Mouse (Mus musculus) embryonic stem cell, embryonic (primary cell): ENCODE measurements around the gene D630003M21Rik.

ENCODE experiments used
- CTCF ChIA-PET, 4 experiments: fragments of 300-600 bp in 2 of 4; fragments of 350-600 bp in 2 of 4; sonication (Branson Sonifier 250); formaldehyde crosslinking; loops; one replicate each; lab custom pipeline; 2022; ENCODE audit warnings: inconsistent platforms in 2 of 4; lab: Charles Lee
- POLR2A ChIA-PET, 4 experiments: fragments of 300-600 bp in 2 of 4; fragments of 350-600 bp in 2 of 4; sonication (Branson Sonifier 250); formaldehyde crosslinking; loops; one replicate each; lab custom pipeline; 2022; ENCODE audit warnings: antibody characterized with exemption in 4 of 4, inconsistent platforms in 1 of 4; lab: Charles Lee

Gene D630003M21Rik

DNA sequence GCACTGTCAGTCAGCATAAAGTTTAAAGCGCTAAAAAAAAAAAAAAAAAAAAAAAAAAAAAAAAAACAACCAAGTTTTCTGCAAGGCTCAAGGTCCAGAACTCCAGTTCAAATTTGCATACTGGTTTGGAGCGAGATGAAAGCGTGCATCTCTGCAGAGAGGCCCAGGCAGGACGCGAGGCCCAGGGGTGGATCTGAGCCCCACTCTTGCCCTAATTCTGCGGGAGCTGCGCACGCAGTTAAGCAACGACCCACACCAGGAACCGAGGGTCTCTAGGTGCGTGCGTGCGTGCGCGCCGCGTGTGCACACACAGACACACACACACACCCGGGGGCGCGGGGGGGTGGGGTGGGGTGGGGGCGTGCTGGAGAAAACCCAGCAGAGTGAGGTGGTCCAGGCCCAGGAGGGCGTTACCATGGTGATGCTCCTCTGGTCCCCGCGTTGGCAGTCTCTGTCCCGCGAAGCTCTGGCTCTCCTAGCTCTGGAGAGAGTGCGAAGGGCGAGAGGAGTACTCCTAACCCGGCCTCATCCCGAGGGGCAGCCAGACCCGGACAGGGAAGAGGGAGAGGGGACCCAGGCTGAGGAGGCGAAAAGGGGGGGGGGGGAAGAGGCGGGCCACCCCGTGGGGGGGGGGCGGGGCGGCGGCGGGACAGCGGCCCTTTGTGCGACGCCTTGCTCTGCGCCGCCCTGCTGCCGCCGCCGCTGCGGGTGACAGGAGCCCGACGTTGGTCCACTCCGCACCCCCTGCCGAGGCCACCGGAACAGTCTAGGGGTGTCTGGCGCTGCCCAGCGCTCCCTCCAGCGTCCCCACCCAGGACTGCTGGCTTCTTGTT lies at the start of gene D630003M21Rik:
D630003M21Rik (minus strand) TSS at position 553 of the 833 bp plus-strand sequence.
- CTCF ChIA-PET, result interaction anchor here in 2 of 4 experiments (0.5 to 1.9 kb wide), 8 partner anchors 10 to 762 kb away, joined by 3 to 10 read pairs (median 4); no protein-coding TSS in a partner anchor
- POLR2A ChIA-PET, result interaction anchor here in 2 of 4 experiments (0.5 to 0.8 kb wide), 5 partner anchors 99 to 489 kb away, joined by 3 to 6 read pairs (median 3); no protein-coding TSS in a partner anchor

DNA sequence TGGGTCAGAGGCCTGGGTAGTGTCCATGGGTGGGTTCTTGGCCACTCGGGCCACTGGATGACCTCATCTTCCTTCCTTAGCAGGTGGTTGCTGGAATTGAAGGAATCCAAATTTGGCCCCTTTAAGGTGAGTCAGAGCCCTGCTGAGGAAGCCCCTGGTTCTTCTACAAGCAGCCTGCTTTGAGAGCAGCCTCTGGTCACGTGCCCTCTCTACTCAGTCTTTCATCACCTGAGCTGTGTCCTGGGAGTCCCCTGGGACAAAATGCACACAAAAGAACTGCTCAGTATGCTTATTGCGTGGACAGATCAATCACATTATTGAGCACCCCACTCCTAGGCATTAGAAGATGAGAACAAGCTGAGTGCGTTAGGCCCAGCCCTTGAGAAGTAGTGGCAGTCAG lies 47.9 kb upstream of the D630003M21Rik start:
- CTCF ChIA-PET, result no interaction called here
- POLR2A ChIA-PET, result interaction anchor here in 1 of 4 experiments (0.7 kb wide), 1 partner anchor 46 kb away, joined by 7 read pairs; no protein-coding TSS in a partner anchor

DNA sequence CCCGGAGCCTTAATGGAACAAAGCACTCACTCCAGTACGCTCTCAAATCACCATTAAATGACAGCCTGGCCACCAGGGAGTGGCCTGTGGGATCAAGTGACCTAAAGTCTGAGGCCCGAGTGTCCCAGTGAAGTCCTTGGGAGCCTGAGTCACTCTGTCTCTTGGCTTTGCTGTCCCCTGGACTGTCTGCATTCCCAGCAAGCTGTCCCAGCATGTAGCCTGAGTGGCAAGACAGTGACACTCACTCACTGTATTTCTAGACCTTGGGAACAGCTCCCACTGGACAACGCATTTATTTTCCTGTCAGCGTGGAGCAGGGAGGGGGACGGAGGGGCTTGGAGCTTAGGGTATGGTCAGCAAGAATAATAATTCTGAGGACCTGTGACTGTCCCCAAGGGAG lies 47.4 kb upstream of the D630003M21Rik start:
- ChIA-PET CTCF (no interaction called here), POLR2A (interaction anchor here in 1 of 4 experiments (0.7 kb wide), 1 partner anchor 46 kb away, joined by 7 read pairs; no protein-coding TSS in a partner anchor)

DNA sequence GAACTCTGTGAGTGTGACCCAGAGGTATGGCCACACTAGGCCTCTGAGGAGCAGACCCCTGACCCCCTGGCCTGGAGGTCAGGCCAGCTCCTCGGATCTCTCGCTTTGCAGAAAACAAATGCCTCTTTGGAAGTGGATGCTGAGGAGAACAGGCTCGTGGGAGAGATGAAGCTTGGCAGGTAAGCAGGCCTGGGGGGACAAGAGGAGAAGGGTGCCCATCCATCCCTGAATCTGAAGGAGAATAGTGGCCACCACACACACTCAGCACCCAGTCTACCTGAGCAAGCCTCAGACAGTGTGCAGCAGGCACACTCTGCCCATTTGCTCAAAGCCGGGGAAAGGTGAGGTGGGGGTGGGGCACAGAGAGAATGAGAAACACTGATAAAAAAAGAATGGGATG lies 46.8 kb upstream of the D630003M21Rik start:
- CTCF ChIA-PET, result interaction anchor here in 3 of 4 experiments (0.6 to 2.3 kb wide), 4 partner anchors 9 to 1468 kb away, joined by 3 to 10 read pairs (median 4); no protein-coding TSS in a partner anchor
- POLR2A ChIA-PET, result no interaction called here

DNA sequence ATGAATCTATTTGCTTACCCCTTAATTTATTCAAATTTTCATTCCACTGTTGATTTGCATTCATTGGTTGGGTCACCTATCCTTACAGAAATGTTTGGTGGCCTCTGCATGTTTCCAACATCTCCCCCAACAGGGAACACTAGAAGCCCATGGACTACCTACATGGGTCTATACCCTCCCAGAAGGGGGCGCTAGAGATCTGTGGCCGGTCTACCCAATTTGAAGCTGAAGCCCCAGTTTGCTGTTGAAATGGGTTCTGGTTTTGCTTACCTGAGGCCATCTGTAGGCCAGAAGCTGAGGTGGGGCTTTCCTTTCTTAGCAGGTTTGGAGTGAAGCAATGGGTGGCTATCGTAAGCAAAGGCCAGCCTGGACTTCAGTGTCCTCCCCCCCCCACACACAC lies 46.3 kb upstream of the D630003M21Rik start:
- POLR2A ChIA-PET, result no interaction called here

DNA sequence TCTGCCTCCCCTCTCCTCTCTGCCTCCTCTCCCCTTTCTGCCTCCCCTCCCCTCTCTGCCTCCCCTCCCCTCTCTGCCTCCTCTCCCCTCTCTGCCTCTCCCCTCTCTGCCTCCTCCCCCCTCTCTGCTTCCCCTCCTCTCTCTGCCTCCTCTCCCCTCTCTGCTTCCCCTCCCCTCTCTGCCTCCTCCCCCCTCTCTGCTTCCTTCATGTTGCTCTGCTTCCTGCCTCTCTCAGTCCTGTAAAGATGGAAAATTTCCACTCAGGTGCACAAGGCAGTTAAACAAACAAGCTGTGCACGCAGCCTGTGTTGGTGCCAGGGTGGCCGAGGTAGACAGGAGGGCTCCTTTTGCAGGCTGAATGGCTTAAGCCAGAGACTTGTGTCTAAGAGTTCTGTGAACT lies 44.6 kb upstream of the D630003M21Rik start:
- ChIA-PET POLR2A (interaction anchor here in 1 of 4 experiments (0.6 to 0.7 kb wide), 2 partner anchors 54 to 306 kb away, joined by 3 read pairs; no protein-coding TSS in a partner anchor), CTCF (interaction anchor here in 3 of 4 experiments (0.6 to 2.3 kb wide), 4 partner anchors 11 to 107 kb away, joined by 4 to 10 read pairs (median 6); no protein-coding TSS in a partner anchor)

More for the DNA sequence above, 46.3 kb upstream of the D630003M21Rik start:
- CTCF ChIA-PET, result interaction anchor here (0.6 to 2.3 kb wide), 5 partner anchors 10 to 1468 kb away, joined by 3 to 10 read pairs (median 4); no protein-coding TSS in a partner anchor

DNA sequence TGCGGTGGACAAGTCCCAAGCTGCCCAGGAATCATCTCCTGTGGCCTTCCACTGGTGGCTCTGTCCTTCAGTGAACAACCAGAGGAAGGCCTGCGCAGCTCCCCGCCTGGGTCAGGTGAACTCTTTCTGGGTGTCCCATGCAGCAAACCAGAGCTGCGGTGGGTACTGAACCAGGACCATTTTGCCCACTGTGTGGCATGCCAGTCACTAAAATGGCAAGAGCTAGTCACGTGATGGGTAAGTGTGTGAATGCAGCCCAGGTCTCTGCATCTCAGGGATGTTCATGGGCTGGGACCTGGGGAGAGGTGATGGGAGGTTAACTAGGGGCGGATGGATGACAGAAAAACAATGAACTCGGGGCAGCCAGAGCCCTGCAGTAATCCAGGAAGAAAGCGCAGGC lies 41.0 kb upstream of the D630003M21Rik start:
- ChIA-PET CTCF (interaction anchor here in 1 of 4 experiments (1.1 kb wide), 1 partner anchor 70 kb away, joined by 3 read pairs; no protein-coding TSS in a partner anchor), POLR2A (interaction anchor here in 1 of 4 experiments (0.6 kb wide), 1 partner anchor 11 kb away, joined by 3 read pairs; no protein-coding TSS in a partner anchor)

DNA sequence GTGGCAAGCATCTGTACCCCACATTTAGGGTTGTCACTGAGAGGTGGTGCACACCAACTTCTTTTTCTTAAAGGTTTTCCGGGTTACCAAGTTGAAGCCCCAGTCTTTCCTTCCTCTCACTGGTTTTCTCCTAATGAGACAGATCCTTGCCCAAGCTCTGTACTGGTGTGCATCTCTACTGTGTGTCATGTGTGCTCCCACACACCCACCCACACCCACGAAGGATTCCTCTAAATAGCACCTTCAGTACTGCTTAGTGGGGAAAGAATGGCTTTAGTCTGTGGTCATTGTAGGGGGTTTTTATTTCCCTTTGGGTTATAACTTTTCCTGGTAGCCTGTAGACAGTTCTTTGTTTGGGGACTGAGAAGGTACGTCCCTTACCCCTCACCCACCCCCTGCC lies 35.9 kb upstream of the D630003M21Rik start:
- ChIA-PET POLR2A (interaction anchor here in 1 of 4 experiments (0.6 kb wide), 2 partner anchors 87 to 105 kb away, joined by 3 to 4 read pairs; no protein-coding TSS in a partner anchor), CTCF (no interaction called here)

DNA sequence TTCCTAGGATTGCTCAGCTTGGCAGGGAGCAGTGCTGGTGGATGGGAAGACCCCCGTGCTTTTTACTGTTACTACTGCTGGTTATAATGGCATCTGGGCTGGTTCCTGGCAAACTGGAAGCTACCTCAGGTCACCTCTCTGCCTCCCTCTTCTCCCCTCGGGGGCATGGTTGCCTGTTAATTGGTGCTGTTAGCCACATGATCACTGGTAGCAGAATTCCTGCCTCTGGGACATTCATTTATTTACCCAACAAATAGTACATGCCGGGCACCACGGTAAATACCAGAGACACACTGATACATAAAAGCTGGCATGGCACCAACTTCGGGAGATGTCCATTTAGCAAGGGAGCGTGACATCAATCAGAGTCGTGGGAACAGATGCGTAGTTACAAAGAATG lies 30.5 kb upstream of the D630003M21Rik start:
- ChIA-PET CTCF (interaction anchor here (0.6 to 3.2 kb wide), 39 partner anchors 13 to 815 kb away, joined by 3 to 19 read pairs (median 4); partner anchors contain the start of gene D630003M21Rik (in 1 of the 4)), POLR2A (interaction anchor here in 2 of 4 experiments (0.6 to 1.9 kb wide), 9 partner anchors 10 to 407 kb away, joined by 3 to 5 read pairs (median 3); partner anchors contain the start of genes Rprd1b (in 1 of the 2) and Tti1 (in 1 of the 2))

DNA sequence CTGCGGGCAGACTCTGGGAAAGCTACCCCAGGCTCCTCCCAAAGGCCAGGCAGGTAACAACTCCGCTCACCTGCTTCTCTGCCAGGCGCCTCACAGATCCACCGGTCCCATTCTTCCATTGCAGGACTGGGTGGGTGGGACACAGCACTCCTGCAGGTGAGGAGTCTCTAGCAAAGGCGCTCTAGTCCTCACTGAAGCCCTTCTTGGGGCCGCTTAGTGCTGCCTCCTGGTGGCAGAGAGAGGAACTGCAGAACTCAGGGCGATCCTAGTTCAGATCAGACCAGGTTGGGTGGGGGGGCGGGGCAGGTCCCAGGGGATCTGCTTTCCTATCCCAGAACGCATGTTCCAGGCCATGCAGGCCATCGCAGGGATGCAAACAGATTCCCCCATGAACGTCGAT lies 29.8 kb upstream of the D630003M21Rik start:
- POLR2A ChIA-PET, result interaction anchor here in 2 of 4 experiments (0.6 to 1.9 kb wide), 7 partner anchors 11 to 406 kb away, joined by 3 to 5 read pairs (median 4); partner anchors contain the start of genes Rprd1b (in 1 of the 2) and Tti1 (in 1 of the 2)
- CTCF ChIA-PET, result interaction anchor here (0.6 to 3.2 kb wide), 44 partner anchors 12 to 1158 kb away, joined by 3 to 19 read pairs (median 4); partner anchors contain the start of gene D630003M21Rik (in 1 of the 4)

DNA sequence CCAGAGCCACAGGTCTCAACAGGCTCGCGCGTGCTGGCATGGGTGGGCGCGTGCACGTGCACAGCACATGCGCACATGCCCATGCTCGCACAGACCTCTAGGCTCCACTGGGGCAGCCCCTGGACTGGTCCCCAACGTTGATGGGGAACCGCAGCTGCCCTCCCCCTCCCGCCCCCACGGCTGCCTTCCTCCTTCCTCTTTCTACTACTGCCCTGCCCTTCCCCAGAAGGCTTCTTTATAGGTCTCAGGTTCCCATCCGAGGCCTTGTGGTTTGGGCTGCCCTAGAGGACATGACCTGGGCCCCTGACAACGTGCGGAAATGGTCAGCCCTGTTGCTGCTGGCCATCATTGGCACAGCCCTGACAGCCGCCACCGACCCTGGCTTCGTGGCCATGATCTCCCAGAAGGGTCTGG lies 29.0 kb upstream of the D630003M21Rik start, which contains the start of gene Bpi:
Bpi (plus strand) TSS at position 90 of the 414 bp plus-strand sequence.
- CTCF ChIA-PET, result interaction anchor here in 3 of 4 experiments (0.7 to 3.2 kb wide), 5 partner anchors 27 to 90 kb away, joined by 3 to 19 read pairs (median 5); no protein-coding TSS in a partner anchor
- POLR2A ChIA-PET, result no interaction called here

DNA sequence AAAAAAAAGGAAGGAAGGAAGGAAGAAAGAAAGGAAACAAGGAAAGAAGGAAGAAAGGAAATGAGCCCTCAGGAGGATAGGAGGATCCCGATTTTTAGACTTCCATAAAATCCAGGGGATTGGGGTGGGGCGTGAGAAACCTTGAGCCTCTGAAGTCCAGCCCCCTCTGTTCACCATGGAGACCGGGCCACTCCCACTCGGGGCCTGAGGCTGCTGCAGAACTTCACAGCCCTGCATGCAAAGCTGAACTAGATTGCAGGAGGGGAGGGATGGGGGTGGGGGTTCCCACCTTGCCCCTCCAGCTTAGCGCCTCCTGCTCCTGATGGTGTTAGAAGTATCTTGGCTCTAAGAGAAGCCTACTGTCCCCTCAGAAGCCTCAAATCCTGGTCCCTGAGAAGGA lies 27.9 kb upstream of the D630003M21Rik start:
- ChIA-PET CTCF (interaction anchor here in 3 of 4 experiments (0.7 to 1.6 kb wide), 5 partner anchors 28 to 183 kb away, joined by 3 to 4 read pairs (median 4); no protein-coding TSS in a partner anchor), POLR2A (interaction anchor here in 1 of 4 experiments (0.6 kb wide), 1 partner anchor 320 kb away, joined by 3 read pairs; no protein-coding TSS in a partner anchor)

DNA sequence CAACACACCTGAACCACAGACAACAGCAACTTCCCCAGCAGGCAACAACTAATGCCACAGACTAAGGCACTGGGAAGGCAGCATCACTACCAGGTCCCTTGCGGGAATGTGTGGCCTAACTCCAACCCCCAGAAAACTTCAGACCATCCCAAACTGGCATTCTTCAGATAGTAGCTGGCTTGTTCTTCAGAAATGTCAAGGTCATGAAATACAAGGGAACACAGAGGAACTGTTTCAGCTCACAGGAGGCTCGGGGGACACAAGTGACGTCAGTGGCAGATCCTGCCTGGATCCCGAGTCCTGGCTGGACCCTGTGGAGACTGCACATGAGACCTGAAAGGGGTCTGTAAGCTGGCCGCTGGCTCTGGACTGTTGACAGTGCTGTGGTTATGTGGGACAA lies 24.8 kb upstream of the D630003M21Rik start:
- POLR2A ChIA-PET, result interaction anchor here in 1 of 4 experiments (1.0 kb wide), 1 partner anchor 10 kb away, joined by 3 read pairs; no protein-coding TSS in a partner anchor
- CTCF ChIA-PET, result no interaction called here

DNA sequence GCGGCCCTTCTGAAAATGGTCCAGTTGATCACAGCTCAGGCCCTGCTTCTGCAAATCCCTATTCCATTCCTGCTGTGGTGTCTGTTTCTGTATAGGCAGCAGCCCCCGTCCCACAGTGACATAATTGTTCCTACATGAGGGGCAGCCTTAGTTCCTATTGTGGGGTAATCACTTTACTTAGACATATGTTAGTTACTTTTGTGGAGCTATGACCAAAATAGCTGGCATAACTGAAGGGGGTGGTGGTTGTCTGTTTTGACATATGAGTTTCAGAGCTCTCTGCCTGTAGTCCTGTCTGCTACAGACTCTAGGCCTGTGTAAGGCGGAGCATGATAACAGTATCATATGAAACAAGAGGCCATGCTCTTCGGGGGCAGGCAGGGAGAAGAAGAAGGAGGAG lies 21.5 kb upstream of the D630003M21Rik start:
- POLR2A ChIA-PET, result no interaction called here
- CTCF ChIA-PET, result interaction anchor here in 3 of 4 experiments (0.5 to 1.9 kb wide), 3 partner anchors 34 to 586 kb away, joined by 3 to 5 read pairs (median 3); no protein-coding TSS in a partner anchor

DNA sequence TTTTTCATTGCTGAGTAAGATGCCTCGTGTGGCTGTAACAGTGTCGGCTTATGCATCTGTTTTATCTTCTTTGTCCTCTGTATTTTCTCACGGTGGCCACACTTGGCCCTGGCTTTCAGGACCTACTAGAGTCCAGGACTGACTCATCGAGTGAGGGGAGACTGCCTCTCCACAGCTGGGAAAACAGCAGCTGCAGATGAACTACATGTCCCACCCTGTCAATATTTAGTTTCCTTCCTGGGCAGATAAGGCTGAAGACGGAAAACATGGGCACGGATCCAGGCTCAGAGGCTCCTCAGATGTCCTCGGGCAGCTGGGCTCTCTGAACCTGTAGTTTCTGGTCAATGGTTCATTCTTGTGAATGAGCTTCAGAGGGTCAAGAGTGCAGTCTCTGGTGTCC lies 19.3 kb upstream of the D630003M21Rik start:
- POLR2A ChIA-PET, result no interaction called here
- CTCF ChIA-PET, result no interaction called here

DNA sequence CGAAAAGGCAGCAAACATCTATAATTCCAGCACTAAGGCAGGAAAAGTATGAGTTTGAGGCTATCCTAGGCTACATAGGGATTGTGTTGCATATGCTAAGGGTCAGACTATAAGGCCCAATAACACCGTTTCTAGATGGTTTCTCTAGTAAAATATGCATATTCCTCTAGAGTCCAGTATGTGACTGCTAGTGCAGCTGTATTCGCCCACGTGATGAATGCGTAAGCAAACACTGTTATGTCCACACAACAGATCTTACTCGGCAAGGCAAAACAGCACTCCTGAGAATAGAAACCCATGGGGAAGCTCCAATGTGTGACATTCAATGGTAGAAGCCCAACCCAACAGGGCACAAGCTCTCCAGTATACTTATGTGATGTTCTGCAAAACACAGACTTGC lies 18.8 kb upstream of the D630003M21Rik start:
- CTCF ChIA-PET, result no interaction called here
- POLR2A ChIA-PET, result no interaction called here

DNA sequence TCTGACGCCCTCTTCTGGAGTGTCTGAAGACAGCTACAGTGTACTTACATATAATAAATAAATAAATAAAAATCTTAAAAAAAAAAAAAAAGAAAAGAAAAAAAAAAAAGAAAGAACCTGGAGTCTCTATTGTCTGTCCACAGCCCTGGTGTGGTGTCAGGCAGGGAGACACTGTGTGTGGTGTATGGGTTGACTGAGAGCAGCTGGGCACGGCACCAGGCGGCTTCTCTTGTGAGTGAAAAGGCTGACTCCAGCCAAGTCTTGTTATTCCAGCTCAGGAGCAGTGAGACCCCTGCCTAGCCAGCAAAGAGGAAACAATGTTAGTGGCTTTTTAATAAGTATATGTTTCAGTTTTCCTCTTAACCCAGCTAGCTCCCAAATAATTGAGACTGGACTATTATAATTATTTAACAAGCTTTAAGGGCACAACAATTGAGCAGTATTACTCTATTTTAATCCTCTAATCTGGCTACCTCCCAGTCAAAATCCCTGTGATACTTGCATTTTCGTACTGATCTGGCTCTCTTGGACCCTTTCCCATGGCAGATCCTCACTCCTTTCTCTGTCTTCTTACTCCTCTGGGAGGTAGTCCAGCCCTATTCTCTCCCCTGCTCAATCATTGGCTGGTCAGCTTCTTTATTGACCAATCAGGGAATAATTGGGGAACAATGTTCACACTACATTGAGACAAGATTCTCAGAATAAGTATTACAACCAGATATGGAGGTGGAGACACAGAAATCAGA lies 16.2 kb upstream of the D630003M21Rik start:
- POLR2A ChIA-PET, result interaction anchor here in 2 of 4 experiments (0.6 to 1.0 kb wide), 4 partner anchors 32 to 275 kb away, joined by 3 to 10 read pairs (median 4); no protein-coding TSS in a partner anchor
- CTCF ChIA-PET, result interaction anchor here (0.5 to 1.7 kb wide), 4 partner anchors 14 to 160 kb away, joined by 3 to 5 read pairs (median 3); no protein-coding TSS in a partner anchor
